Mouse (Mus musculus): ENCODE data around the gene Arhgap33. TPM values are rescaled to one million over a fixed set of nuclear protein-coding genes. Genes with fewer than 3 reads are reported as not detected.
"Not testable (repeated sequence)": the region's sequence is repeated elsewhere in the genome, so short reads cannot be mapped to it uniquely, and the experiment has no call there.

Arhgap33 gene
- polyA plus RNA-seq, 1 experiment from 2014 or later: 13.2 TPM

DNA sequence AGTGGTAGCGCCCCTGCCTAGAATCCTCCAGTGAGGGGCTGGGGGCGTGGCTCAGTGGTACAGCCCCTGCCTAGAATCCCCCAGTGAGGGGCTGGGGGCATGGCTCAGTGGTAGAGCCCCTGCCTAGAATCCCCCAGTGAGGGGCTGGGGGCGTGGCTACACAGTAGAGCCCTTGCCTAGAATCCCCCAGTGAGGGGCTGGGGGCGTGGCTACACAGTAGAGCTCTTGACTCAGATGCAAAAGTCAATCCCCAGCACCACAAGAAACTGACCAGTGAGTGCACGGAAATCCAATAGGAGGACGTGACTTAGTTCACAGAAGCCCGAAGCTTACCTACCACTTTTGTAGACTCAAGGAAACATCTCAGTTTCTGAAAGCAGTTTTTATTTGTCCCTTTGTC, 58.7 kb downstream of the Arhgap33 start:
- H3K36me3 ChIP-seq (ENCODE audit: control insufficient read depth, insufficient read depth, low read length); H3K27me3 ChIP-seq (ENCODE audit: control insufficient read depth, insufficient read depth, low read length); ATAC-seq (ENCODE audit: insufficient number of reproducible peaks, insufficient read depth, low FRiP score, low read depth); H3K4me1 ChIP-seq (ENCODE audit: control insufficient read depth, insufficient read depth, low read length); H3K27ac ChIP-seq (ENCODE audit: low read length); H3K9me3 ChIP-seq (ENCODE audit: control insufficient read depth, low read depth, low read length); H3K4me2 ChIP-seq (replicated peaks; ENCODE audit: low read depth, low read length); H3K9ac ChIP-seq (replicated peaks; ENCODE audit: low read depth, low read length); H3K4me3 ChIP-seq (ENCODE audit: low read depth, low read length): not testable (repeated sequence)
- 81% methylated on average over 6 of the region's 7 CpGs for WGBS

DNA sequence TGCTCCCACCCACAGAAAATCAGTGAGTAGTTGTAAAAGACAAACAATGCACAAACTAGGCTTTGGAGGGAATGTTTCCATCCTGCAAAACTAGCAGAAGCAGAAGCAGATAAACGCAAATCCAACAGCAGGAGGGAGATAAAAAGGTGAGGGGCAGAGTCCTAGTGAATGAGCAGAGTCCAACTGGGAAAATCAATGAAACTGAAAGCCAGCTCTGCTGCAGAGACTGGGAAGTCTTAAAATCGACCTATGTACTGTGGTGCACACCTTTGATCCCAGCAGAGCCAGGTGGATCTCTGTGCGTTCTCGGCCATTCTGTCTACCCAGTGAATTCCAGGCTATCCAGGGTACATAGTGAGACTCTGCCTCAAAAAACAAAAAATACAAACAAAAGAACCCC, 59.9 kb downstream of the Arhgap33 start:
- H3K9ac ChIP-seq (replicated peaks; ENCODE audit: low read depth, low read length): no peak overlapping the region
- peaks cover 3% of the 10 kb centered on the region; the same call in 1 of the 2 replicates for H3K9me3 ChIP-seq (ENCODE audit: control insufficient read depth, low read depth, low read length)
- WGBS: 61% methylated on average over 4 of the region's 4 CpGs
- H3K4me3 ChIP-seq (ENCODE audit: low read depth, low read length): no peak overlapping the region
- no peaks in the 10 kb centered on the region for H3K36me3 ChIP-seq (ENCODE audit: control insufficient read depth, insufficient read depth, low read length)
- no peak for ATAC-seq (ENCODE audit: insufficient number of reproducible peaks, insufficient read depth, low FRiP score, low read depth)
- H3K4me1 ChIP-seq (ENCODE audit: control insufficient read depth, insufficient read depth, low read length): peaks cover 5% of the 10 kb centered on the region; the same call in 1 of the 2 replicates
- H3K4me2 ChIP-seq (replicated peaks; ENCODE audit: low read depth, low read length): no peak overlapping the region
- no peak overlapping the region for H3K27ac ChIP-seq (ENCODE audit: low read length)
- H3K27me3 ChIP-seq (ENCODE audit: control insufficient read depth, insufficient read depth, low read length): no peaks in the 10 kb centered on the region

DNA sequence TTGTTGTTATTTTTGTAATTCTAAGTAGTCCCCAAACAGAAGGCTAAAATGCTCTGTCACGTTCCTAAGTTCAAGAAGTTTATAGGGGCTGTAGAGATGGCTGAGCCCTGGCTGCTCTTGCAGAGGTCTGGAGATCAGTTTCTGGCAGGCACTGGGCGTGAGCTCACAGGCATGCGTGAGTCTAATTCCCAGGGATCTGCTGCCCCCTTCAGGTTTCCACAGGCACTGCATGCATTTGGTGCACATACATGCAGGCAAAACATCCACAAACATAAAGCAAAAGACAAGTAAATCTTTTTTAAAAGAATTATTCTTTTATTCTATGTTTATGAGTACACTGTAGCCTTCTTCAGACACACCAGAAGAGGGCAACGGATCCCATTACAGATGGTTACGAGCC, 62.4 kb downstream of the Arhgap33 start:
- H3K9me3 ChIP-seq (ENCODE audit: control insufficient read depth, low read depth, low read length): peaks cover 3% of the 10 kb centered on the region; the same call in 1 of the 2 replicates
- H3K4me3 ChIP-seq (ENCODE audit: low read depth, low read length): no peak overlapping the region
- H3K27me3 ChIP-seq (ENCODE audit: control insufficient read depth, insufficient read depth, low read length): 0 out of 2 replicates have a peak, but pooled peaks cover under 1% of the 10 kb centered on the region
- H3K4me1 ChIP-seq (ENCODE audit: control insufficient read depth, insufficient read depth, low read length): peaks cover 2% of the 10 kb centered on the region; the same call in 1 of the 2 replicates
- ATAC-seq (ENCODE audit: insufficient number of reproducible peaks, insufficient read depth, low FRiP score, low read depth): no peak
- 48% methylated on average over 5 of the region's 5 CpGs for WGBS
- H3K4me2 ChIP-seq (replicated peaks; ENCODE audit: low read depth, low read length): no peak overlapping the region
- H3K9ac ChIP-seq (replicated peaks; ENCODE audit: low read depth, low read length): no peak overlapping the region
- no peak overlapping the region for H3K27ac ChIP-seq (ENCODE audit: low read length)
- H3K36me3 ChIP-seq (ENCODE audit: control insufficient read depth, insufficient read depth, low read length): no peaks in the 10 kb centered on the region

Small RNA genes lying within 50 kb of the gene (microRNA-seq; reads per million reads assigned to microRNA genes)
- gene Gm38670: 0.78 reads per million

Other genes with a start within 250 kb of the Arhgap33 start
- gene Clip3, start 243.3 kb downstream of the Arhgap33 start, polyA plus RNA-seq (2014; fragmentation: Nextera tagmentation; extraction: Ambion mirVana): 52.8 and 53.9 TPM in 2 replicates
- gene Alkbh6, start 226.3 kb downstream of the Arhgap33 start, polyA plus RNA-seq (2014; fragmentation: Nextera tagmentation; extraction: Ambion mirVana): 70.1 and 76.2 TPM in 2 replicates
- gene Syne4, start 220.3 kb downstream of the Arhgap33 start, polyA plus RNA-seq (2014; fragmentation: Nextera tagmentation; extraction: Ambion mirVana): 49.0 and 53.2 TPM in 2 replicates
- gene E130208F15Rik, start 213.3 kb downstream of the Arhgap33 start, polyA plus RNA-seq (2014; fragmentation: Nextera tagmentation; extraction: Ambion mirVana): not detected in 2 replicates
- 14.4 and 17.0 TPM in 2 replicates for gene Sdhaf1, start 211.2 kb downstream of the Arhgap33 start, polyA plus RNA-seq (2014; fragmentation: Nextera tagmentation; extraction: Ambion mirVana)
- gene Lrfn3, start 172.3 kb downstream of the Arhgap33 start, polyA plus RNA-seq (2014; fragmentation: Nextera tagmentation; extraction: Ambion mirVana): 5.2 and 6.7 TPM in 2 replicates
- 47.0 and 56.5 TPM in 2 replicates for gene Tyrobp, start 121.3 kb downstream of the Arhgap33 start, polyA plus RNA-seq (2014; fragmentation: Nextera tagmentation; extraction: Ambion mirVana)
- 1.1 TPM in 1 of 2 replicates, not detected in the other for gene Hcst, start 115.2 kb downstream of the Arhgap33 start, polyA plus RNA-seq (2014; fragmentation: Nextera tagmentation; extraction: Ambion mirVana)
- 2.0 and 2.7 TPM in 2 replicates for gene Nfkbid, start 113.3 kb downstream of the Arhgap33 start, polyA plus RNA-seq (2014; fragmentation: Nextera tagmentation; extraction: Ambion mirVana)
- 37.4 and 39.0 TPM in 2 replicates for gene Aplp1, start 89.5 kb downstream of the Arhgap33 start, polyA plus RNA-seq (2014; fragmentation: Nextera tagmentation; extraction: Ambion mirVana)
- gene Kirrel2, start 77.4 kb downstream of the Arhgap33 start, polyA plus RNA-seq (2014; fragmentation: Nextera tagmentation; extraction: Ambion mirVana): 0.45 and 1.2 TPM in 2 replicates
- gene Nphs1, start 76.7 kb downstream of the Arhgap33 start, polyA plus RNA-seq (2014; fragmentation: Nextera tagmentation; extraction: Ambion mirVana): 0.70 TPM in 1 of 2 replicates, not detected in the other
- not detected in 2 replicates for gene Prodh2, start 41.4 kb downstream of the Arhgap33 start, polyA plus RNA-seq (2014; fragmentation: Nextera tagmentation; extraction: Ambion mirVana)
- gene Hspb6, start 17.1 kb upstream of the Arhgap33 start, polyA plus RNA-seq (2014; fragmentation: Nextera tagmentation; extraction: Ambion mirVana): 47.3 and 49.0 TPM in 2 replicates
- gene Proser3, start 17.2 kb upstream of the Arhgap33 start, polyA plus RNA-seq (2014; fragmentation: Nextera tagmentation; extraction: Ambion mirVana): 18.7 and 22.8 TPM in 2 replicates
- gene Lin37, start 24.8 kb upstream of the Arhgap33 start, polyA plus RNA-seq (2014; fragmentation: Nextera tagmentation; extraction: Ambion mirVana): 40.8 and 43.7 TPM in 2 replicates
- gene U2af1l4, start 28.2 kb upstream of the Arhgap33 start, polyA plus RNA-seq (2014; fragmentation: Nextera tagmentation; extraction: Ambion mirVana): 95.9 and 96.6 TPM in 2 replicates
- gene Gm49396, start 28.3 kb upstream of the Arhgap33 start, polyA plus RNA-seq (2014; fragmentation: Nextera tagmentation; extraction: Ambion mirVana): 7.1 and 10.0 TPM in 2 replicates
- 113 and 117 TPM in 2 replicates for gene Psenen, start 28.6 kb upstream of the Arhgap33 start, polyA plus RNA-seq (2014; fragmentation: Nextera tagmentation; extraction: Ambion mirVana)
- gene Igflr1, start 30.4 kb upstream of the Arhgap33 start, polyA plus RNA-seq (2014; fragmentation: Nextera tagmentation; extraction: Ambion mirVana): 1.3 and 2.6 TPM in 2 replicates
- 13.2 and 14.2 TPM in 2 replicates for gene Kmt2b, start 53.7 kb upstream of the Arhgap33 start, polyA plus RNA-seq (2014; fragmentation: Nextera tagmentation; extraction: Ambion mirVana)
- gene Zbtb32, start 63.8 kb upstream of the Arhgap33 start, polyA plus RNA-seq (2014; fragmentation: Nextera tagmentation; extraction: Ambion mirVana): 0.27 and 0.43 TPM in 2 replicates
- gene Upk1a, start 77.8 kb upstream of the Arhgap33 start, polyA plus RNA-seq (2014; fragmentation: Nextera tagmentation; extraction: Ambion mirVana): 6.6 and 7.7 TPM in 2 replicates
- 976 and 1,066 TPM in 2 replicates for gene Cox6b1, start 91.1 kb upstream of the Arhgap33 start, polyA plus RNA-seq (2014; fragmentation: Nextera tagmentation; extraction: Ambion mirVana)
- not detected in 2 replicates for gene Etv2, start 100.8 kb upstream of the Arhgap33 start, polyA plus RNA-seq (2014; fragmentation: Nextera tagmentation; extraction: Ambion mirVana)
- 85.7 and 96.8 TPM in 2 replicates for gene Rbm42, start 115.3 kb upstream of the Arhgap33 start, polyA plus RNA-seq (2014; fragmentation: Nextera tagmentation; extraction: Ambion mirVana)
- gene Haus5, start 129.9 kb upstream of the Arhgap33 start, polyA plus RNA-seq (2014; fragmentation: Nextera tagmentation; extraction: Ambion mirVana): 48.5 and 50.5 TPM in 2 replicates
- gene Pmis2, start 136.5 kb upstream of the Arhgap33 start, polyA plus RNA-seq (2014; fragmentation: Nextera tagmentation; extraction: Ambion mirVana): not detected in 2 replicates
- gene 2200002J24Rik, start 163.9 kb upstream of the Arhgap33 start, polyA plus RNA-seq (2014; fragmentation: Nextera tagmentation; extraction: Ambion mirVana): 0.91 and 2.0 TPM in 2 replicates
- gene Atp4a, start 177.1 kb upstream of the Arhgap33 start, polyA plus RNA-seq (2014; fragmentation: Nextera tagmentation; extraction: Ambion mirVana): 1.8 and 2.3 TPM in 2 replicates
- gene Tmem147, start 194.5 kb upstream of the Arhgap33 start, polyA plus RNA-seq (2014; fragmentation: Nextera tagmentation; extraction: Ambion mirVana): 210 and 215 TPM in 2 replicates
- gene Gapdhs, start 208.6 kb upstream of the Arhgap33 start, polyA plus RNA-seq (2014; fragmentation: Nextera tagmentation; extraction: Ambion mirVana): 0.29 and 0.74 TPM in 2 replicates
- 0.91 and 1.1 TPM in 2 replicates for gene Sbsn, start 216.4 kb upstream of the Arhgap33 start, polyA plus RNA-seq (2014; fragmentation: Nextera tagmentation; extraction: Ambion mirVana)
- gene Dmkn, start 228.7 kb upstream of the Arhgap33 start, polyA plus RNA-seq (2014; fragmentation: Nextera tagmentation; extraction: Ambion mirVana): 5.9 and 14.6 TPM in 2 replicates

All from stomach, embryonic 14.5 days (tissue).